Mouse (Mus musculus) hindbrain, postnatal 0 days (tissue): Measurements from ENCODE around the gene Ogdhl. TPM values are rescaled to one million over a fixed set of nuclear protein-coding genes. Genes with fewer than 3 reads are reported as not detected.
A peak's percentile ranks its signal among the peaks of the same experiment; 100 is the strongest.

Source experiments
- ATAC-seq: fragments of 200-750 bp; cut with Nextera tagmentation; 2 replicates; pipeline ENCODE4 v1.8.0; 2017; ENCODE audit warnings: mild to moderate bottlenecking, moderate TSS enrichment, moderate library complexity
- DNase-seq: peaks from one replicate; pipeline ENCODE4 v3.0.0-alpha.2; 2015; ENCODE audit warnings: low spot score
- H3K27ac ChIP-seq: fragments of 300-500 bp; sonication (generic); 2 replicates; pipeline ENCODE4 v1.5.1; 2014; ENCODE audit warnings: mild to moderate bottlenecking
- H3K27me3 ChIP-seq: fragments of 300-500 bp; sonication (generic); 2 replicates; pipeline ENCODE4 v1.6.1; 2014; ENCODE audit warnings: low read length, mixed read lengths; ENCODE audit not compliant: insufficient read depth
- H3K36me3 ChIP-seq: fragments of 300-500 bp; sonication (generic); 2 replicates; pipeline ENCODE4 v1.6.1; 2014; ENCODE audit warnings: low read length, mixed read lengths; ENCODE audit not compliant: insufficient read depth
- H3K4me1 ChIP-seq: fragments of 300-500 bp; sonication (generic); 2 replicates; pipeline ENCODE4 v1.6.1; 2014; ENCODE audit warnings: antibody characterized with exemption, low read length, mixed read lengths; ENCODE audit not compliant: insufficient read depth
- H3K4me2 ChIP-seq: fragments of 300-500 bp; sonication (generic); 2 replicates; pipeline ENCODE4 v1.6.1; 2014; ENCODE audit warnings: low read depth, mild to moderate bottlenecking, low read length, moderate library complexity, mixed read lengths
- H3K4me3 ChIP-seq: fragments of 300-500 bp; sonication (generic); 2 replicates; pipeline ENCODE4 v1.5.1; 2014; ENCODE audit warnings: low read length
- H3K9ac ChIP-seq: fragments of 300-500 bp; sonication (generic); replicated peaks from 2 replicates; pipeline ENCODE4 v1.6.1; 2014; ENCODE audit warnings: mild to moderate bottlenecking, low read length, moderate library complexity, mixed read lengths
- H3K9me3 ChIP-seq: fragments of 300-500 bp; sonication (generic); 2 replicates; pipeline ENCODE4 v1.6.1; 2016; ENCODE audit warnings: low read length, mixed read lengths
- CTCF ChIP-seq: IDR thresholded peaks from 2 replicates; pipeline ENCODE4 v1.5.1; 2016; ENCODE audit warnings: antibody characterized with exemption, control low read depth, low read depth
- WGBS: fragments of 180-500 bp; shearing (Covaris S2); extraction: QIAGEN DNeasy Blood & Tissue Kit; methylation state at CpG from one replicate; pipeline ENCODE4 v1.1.7; 2014; 5-methylcytosine and 5-hydroxymethylcytosine counted together
- polyA plus RNA-seq: library from polyadenylated mRNA; unstranded; fragments of >200 nt; fragmentation: Nextera tagmentation; extraction: Ambion mirVana; gene quantifications from 2 replicates; pipeline ENCODE4 v1.2.1, GENCODE M21; 2015
- total RNA-seq: library from RNA; depleted of rRNA; stranded (reverse); fragments of >200 nt; gene quantifications from 2 replicates; pipeline ENCODE4 v1.2.3, GENCODE M21; 2014; rRNA removed

The Ogdhl gene
- total and polyA plus RNA-seq, 2 experiments from 2014 or later = 21.2 to 34.0 TPM

DNA sequence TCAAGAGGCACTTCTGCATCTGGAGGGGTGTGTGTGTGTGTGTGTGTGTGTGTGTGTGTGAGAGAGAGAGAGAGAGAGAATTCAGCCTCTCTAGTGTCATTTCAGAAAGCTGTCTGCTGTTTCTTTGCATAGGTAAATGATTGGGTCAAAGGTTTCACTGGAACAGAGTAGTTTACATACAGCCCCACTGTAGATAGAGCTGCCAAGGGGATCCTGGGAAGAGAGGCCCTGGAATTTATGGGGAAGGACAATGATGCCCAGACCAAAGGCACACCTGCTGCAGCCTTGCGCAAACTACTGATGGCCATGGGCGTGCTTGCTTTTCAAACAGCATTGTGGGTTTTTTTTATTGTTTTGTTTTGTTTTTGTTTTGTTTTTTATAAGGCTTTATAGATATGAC, 50.7 kb downstream of the Ogdhl start:
- WGBS = 94% methylated on average over 2 of the region's 2 CpGs
- Histone ChIP-seq H3K9ac (no peak overlapping the region), H3K27ac (no peak overlapping the region), H3K9me3 (no peaks in the 10 kb centered on the region), H3K4me2 (no peak overlapping the region), H3K4me3 (no peak overlapping the region), H3K36me3 (no peaks in the 10 kb centered on the region), H3K27me3 (no peaks in the 10 kb centered on the region), H3K4me1 (no peaks in the 10 kb centered on the region)
- no peak for ATAC-seq
- DNase-seq = no peak
- no peak for TF ChIP-seq CTCF

- WGBS = 15% methylated on average over 22 of the region's 22 CpGs
- no peak for DNase-seq
- no peak for ATAC-seq
Observed at GRCm38 (mm10) chr14:32379395-32380098, 57.7 kb downstream of the Ogdhl start.

GRCm38 (mm10) chr14:32380099-32380480, 58.3 kb downstream of the Ogdhl start:
- TF ChIP-seq CTCF = no peak
- 57% methylated on average over 3 of the region's 3 CpGs for WGBS

More at GRCm38 (mm10) chr14:32379395-32380098, 57.7 kb downstream of the Ogdhl start:
- no peak overlapping the region for H3K27ac ChIP-seq
- H3K4me1 ChIP-seq = 0 out of 2 replicates have a peak, but pooled peaks cover 6% of the 10 kb centered on the region
- TF ChIP-seq CTCF = no peak
- H3K4me2 ChIP-seq = peak overlapping the region; percentile 30; the same call in 1 of the 2 replicates
- H3K4me3 ChIP-seq = no peak overlapping the region
- H3K36me3 ChIP-seq = no peaks in the 10 kb centered on the region
- no peak overlapping the region for H3K9ac ChIP-seq
- no peaks in the 10 kb centered on the region for H3K27me3 ChIP-seq
- no peaks in the 10 kb centered on the region for H3K9me3 ChIP-seq

DNA sequence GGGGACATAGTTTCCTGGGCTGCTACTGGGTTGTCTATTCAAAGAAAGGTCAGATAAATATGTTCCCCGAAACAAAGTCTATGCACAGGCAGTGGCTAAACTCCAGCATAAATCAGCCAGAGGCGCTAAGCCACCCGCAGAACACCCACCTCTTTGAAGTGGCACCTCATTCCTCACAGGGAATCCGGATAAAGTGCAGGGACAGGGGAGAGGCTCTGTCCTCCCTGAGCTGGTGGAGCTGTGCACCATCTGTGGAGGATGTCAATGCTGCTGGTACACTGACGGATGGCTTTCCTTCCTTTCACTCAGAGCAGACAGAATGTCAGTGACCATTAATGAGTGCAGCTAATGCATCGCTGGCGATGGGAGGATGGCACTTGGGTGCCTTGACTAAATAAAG, 59.2 kb downstream of the Ogdhl start:
- H3K4me3 ChIP-seq = no peak overlapping the region
- H3K9me3 ChIP-seq = no peaks in the 10 kb centered on the region
- no peaks in the 10 kb centered on the region for H3K36me3 ChIP-seq
- no peak for DNase-seq
- H3K4me2 ChIP-seq = no peak overlapping the region
- H3K4me1 ChIP-seq = 0 out of 2 replicates have a peak, but pooled peaks cover 6% of the 10 kb centered on the region
- H3K27me3 ChIP-seq = no peaks in the 10 kb centered on the region
- no peak overlapping the region for H3K9ac ChIP-seq
- H3K27ac ChIP-seq = no peak overlapping the region
- TF ChIP-seq CTCF = no peak
- ATAC-seq = peak; percentile 43; the same call in 1 of the 2 replicates
- WGBS = 19% methylated on average over 7 of the region's 7 CpGs

More at GRCm38 (mm10) chr14:32380099-32380480, 58.3 kb downstream of the Ogdhl start:
- H3K4me3 ChIP-seq = no peak overlapping the region
- DNase-seq (no peak), ATAC-seq (no peak)
- no peaks in the 10 kb centered on the region for H3K27me3 ChIP-seq
- H3K36me3 ChIP-seq = no peaks in the 10 kb centered on the region
- H3K4me2 ChIP-seq = no peak overlapping the region
- no peaks in the 10 kb centered on the region for H3K9me3 ChIP-seq
- H3K9ac ChIP-seq = no peak overlapping the region
- no peak overlapping the region for H3K27ac ChIP-seq
- 0 out of 2 replicates have a peak, but pooled peaks cover 6% of the 10 kb centered on the region for H3K4me1 ChIP-seq

DNA sequence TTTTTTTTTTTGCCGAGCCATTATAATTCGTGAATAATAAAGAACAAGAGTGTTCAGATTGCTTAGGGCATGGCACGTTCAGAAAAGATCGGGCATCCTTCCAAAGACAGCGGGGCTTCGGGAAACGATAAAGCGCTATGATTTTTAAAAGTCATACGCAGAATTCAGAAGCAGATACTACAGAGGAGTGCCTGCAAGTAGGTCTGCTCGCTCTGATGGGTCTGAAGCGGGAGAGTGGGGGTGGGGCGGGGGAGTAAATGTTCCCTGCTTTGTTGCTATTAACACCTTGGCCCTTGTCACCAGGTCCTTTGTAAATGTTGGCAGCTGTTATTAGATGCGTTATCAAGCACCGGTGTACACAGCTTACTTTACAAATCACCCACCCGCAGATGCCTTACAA, 59.8 kb downstream of the Ogdhl start:
- Histone ChIP-seq H3K27me3 (no peaks in the 10 kb centered on the region), H3K4me1 (0 out of 2 replicates have a peak, but pooled peaks cover 6% of the 10 kb centered on the region), H3K9me3 (no peaks in the 10 kb centered on the region), H3K9ac (no peak overlapping the region), H3K27ac (no peak overlapping the region), H3K36me3 (no peaks in the 10 kb centered on the region), H3K4me3 (no peak overlapping the region), H3K4me2 (peak overlapping the region; percentile 23; the same call in 1 of the 2 replicates)
- WGBS = 27% methylated on average over 15 of the region's 15 CpGs
- ATAC-seq (peak; percentile 40; the same call in 1 of the 2 replicates), DNase-seq (peak; percentile 46)
- no peak for TF ChIP-seq CTCF

DNA sequence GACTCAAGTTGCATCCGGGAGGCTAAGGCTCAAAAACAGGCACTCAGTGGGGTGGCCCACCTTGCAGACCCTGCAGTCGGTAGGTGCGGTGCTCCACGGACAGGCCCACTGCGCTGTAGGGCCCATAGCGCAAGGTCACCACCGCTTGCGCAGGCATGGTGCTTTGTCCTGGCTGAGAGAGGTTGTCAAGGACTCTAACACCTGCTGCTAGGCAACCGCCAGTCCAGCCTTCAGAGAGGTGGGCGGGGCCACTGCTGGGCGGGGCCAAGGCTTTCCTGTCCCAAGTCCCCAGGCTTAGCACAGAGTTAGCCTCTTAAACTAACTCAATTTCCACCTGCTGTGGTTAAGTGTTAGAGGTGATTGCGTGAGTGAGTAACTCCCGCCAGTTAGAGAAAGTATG, 66.4 kb downstream of the Ogdhl start, which contains the start of gene 1700024G13Rik:
TSS of gene 1700024G13Rik (minus strand) at position 196 of the 400 bp plus-strand sequence.
- Histone ChIP-seq H3K36me3 (no peaks in the 10 kb centered on the region), H3K4me2 (no peak within 1 kb of the TSS), H3K4me3 (no peak within 1 kb of the TSS), H3K9me3 (no peaks in the 10 kb centered on the region), H3K27me3 (no peaks in the 10 kb centered on the region), H3K27ac (no peak within 1 kb of the TSS), H3K4me1 (no peaks in the 10 kb centered on the region; the same call in 1 of the 2 replicates), H3K9ac (no peak within 1 kb of the TSS)
- TF ChIP-seq CTCF = no peak
- WGBS = 3% methylated on average over 13 of the region's 13 CpGs
- peak; percentile 52 for DNase-seq
- ATAC-seq = peak; percentile 73; the same call in 1 of the 2 replicates

Other genes with a start within 250 kb of the Ogdhl start
- gene Oxnad1, start 236.6 kb upstream of the Ogdhl start, total RNA-seq = 28.8 and 34.3 TPM in 2 replicates
- 24.5 and 24.6 TPM in 2 replicates for gene Oxnad1, start 236.6 kb upstream of the Ogdhl start, polyA plus RNA-seq
- gene Dph3, start 236.3 kb upstream of the Ogdhl start, total RNA-seq = 45.3 and 46.3 TPM in 2 replicates
- gene Dph3, start 236.3 kb upstream of the Ogdhl start, polyA plus RNA-seq = 75.8 and 78.2 TPM in 2 replicates
- not detected in 2 replicates for gene Msmb, start 180.0 kb upstream of the Ogdhl start, total RNA-seq
- gene Msmb, start 180.0 kb upstream of the Ogdhl start, polyA plus RNA-seq = not detected in 2 replicates
- gene Ncoa4, start 162.2 kb upstream of the Ogdhl start, total RNA-seq = 171 TPM in 2 replicates
- 82.3 and 85.8 TPM in 2 replicates for gene Ncoa4, start 162.2 kb upstream of the Ogdhl start, polyA plus RNA-seq
- gene Timm23, start 120.1 kb upstream of the Ogdhl start, total RNA-seq = 115 and 138 TPM in 2 replicates
- gene Timm23, start 120.1 kb upstream of the Ogdhl start, polyA plus RNA-seq = 258 and 262 TPM in 2 replicates
- gene Parg, start 120.1 kb upstream of the Ogdhl start, total RNA-seq = 33.6 and 35.0 TPM in 2 replicates
- 26.4 and 26.5 TPM in 2 replicates for gene Parg, start 120.1 kb upstream of the Ogdhl start, polyA plus RNA-seq
- gene 1700024G13Rik, start 66.4 kb downstream of the Ogdhl start, total RNA-seq = not detected in 2 replicates
- gene 1700024G13Rik, start 66.4 kb downstream of the Ogdhl start, polyA plus RNA-seq = 0.43 and 0.58 TPM in 2 replicates
- 30.8 and 32.2 TPM in 2 replicates for gene Slc18a3, start 142.8 kb downstream of the Ogdhl start, total RNA-seq
- 22.3 and 23.8 TPM in 2 replicates for gene Slc18a3, start 142.8 kb downstream of the Ogdhl start, polyA plus RNA-seq
- 3.5 and 4.4 TPM in 2 replicates for gene Chat, start 144.0 kb downstream of the Ogdhl start, total RNA-seq
- gene Chat, start 144.0 kb downstream of the Ogdhl start, polyA plus RNA-seq = 1.5 and 2.4 TPM in 2 replicates
- 10.3 and 12.2 TPM in 2 replicates for gene Ercc6, start 191.5 kb downstream of the Ogdhl start, total RNA-seq
- 18.3 and 18.8 TPM in 2 replicates for gene Ercc6, start 191.5 kb downstream of the Ogdhl start, polyA plus RNA-seq